Mouse (Mus musculus): ENCODE measurements around the gene Tmbim1. TPM values are rescaled to one million over a fixed set of nuclear protein-coding genes. Genes with fewer than 3 reads are reported as not detected.
"Not testable (repeated sequence)": the region's sequence is repeated elsewhere in the genome, so short reads cannot be mapped to it uniquely, and the experiment has no call there.

Tmbim1 gene
- polyA plus RNA-seq, 1 experiment from 2014 or later, result 4.4 TPM

DNA sequence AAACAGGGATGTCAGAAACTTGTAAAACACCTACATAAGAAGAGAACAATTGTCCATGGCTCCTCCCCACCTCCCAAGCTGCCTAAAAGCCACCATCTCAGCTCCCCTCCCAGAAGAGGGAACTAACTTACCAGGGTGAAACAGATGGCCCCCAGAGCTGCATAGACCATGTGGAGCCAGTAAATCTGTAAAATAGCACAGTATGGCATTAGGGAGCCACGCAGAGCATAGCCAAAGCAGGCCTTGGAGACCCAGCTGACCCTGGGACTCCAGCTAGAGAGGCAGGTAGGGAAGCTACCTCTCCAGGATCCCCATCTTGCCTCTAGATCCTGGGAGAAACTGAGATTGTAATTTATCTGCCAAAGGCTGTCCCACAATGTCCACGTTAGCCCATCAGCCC lies 15.7 kb downstream of the Tmbim1 start:
- H3K27me3 ChIP-seq, result no peaks in the 10 kb centered on the region
- H3K9ac ChIP-seq, result no peak overlapping the region
- H3K27ac ChIP-seq, result no peak overlapping the region
- no peak overlapping the region for H3K4me3 ChIP-seq
- no peak for ATAC-seq
- no peak overlapping the region for H3K4me2 ChIP-seq
- WGBS, result 89% methylated on average over 2 of the region's 2 CpGs
- peaks cover 36% of the 10 kb centered on the region for H3K36me3 ChIP-seq (ENCODE audit: poor library complexity, severe bottlenecking)
- H3K4me1 ChIP-seq, result peaks cover 15% of the 10 kb centered on the region
- no peaks in the 10 kb centered on the region for H3K9me3 ChIP-seq (replicated peaks)

DNA sequence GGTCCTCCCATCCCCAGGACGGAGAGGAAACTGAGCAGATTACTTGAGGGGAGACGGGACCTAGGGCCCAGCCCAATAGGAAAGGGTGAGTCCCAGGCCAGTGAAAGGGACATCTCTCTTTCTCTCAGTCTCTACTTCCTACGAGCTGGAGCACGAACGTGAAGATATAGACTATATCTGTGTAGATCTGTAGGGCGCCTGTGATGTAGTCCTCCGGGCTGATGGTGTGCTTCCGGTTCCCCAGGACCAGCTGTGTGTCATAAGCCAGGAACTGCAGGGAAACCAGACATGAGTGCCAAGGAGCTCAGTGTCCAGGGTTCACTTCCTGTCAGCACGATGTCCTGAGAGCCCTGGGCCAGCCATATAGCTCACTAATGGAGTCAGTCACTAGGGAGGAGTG lies 16.2 kb downstream of the Tmbim1 start:
- H3K36me3 ChIP-seq (ENCODE audit: poor library complexity, severe bottlenecking), result peaks cover 36% of the 10 kb centered on the region

DNA sequence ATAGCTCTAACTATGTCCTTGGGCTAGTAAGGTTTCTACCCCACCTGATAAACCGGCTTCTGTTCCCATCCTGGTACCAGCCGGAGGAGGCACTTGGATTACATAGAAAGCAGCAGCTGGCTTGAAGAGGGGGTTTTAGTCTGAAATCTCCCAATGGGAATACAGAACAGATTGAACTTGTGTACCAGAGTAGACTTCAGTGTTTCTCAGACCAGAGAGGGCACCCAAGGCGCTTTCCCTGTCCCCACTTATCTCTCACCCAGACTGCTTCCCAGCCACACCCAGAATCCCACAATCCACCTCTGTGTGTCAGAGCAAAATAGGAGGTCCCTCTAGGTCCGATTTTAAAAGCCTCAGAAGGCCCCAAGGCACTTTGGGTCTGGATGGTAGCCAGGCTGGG lies 17.1 kb downstream of the Tmbim1 start:
- peaks cover 36% of the 10 kb centered on the region for H3K36me3 ChIP-seq (ENCODE audit: poor library complexity, severe bottlenecking)
- 79% methylated on average over 4 of the region's 4 CpGs for WGBS
- H3K4me2 ChIP-seq, result no peak overlapping the region
- H3K4me1 ChIP-seq, result peaks cover 22% of the 10 kb centered on the region
- no peak for ATAC-seq
- H3K4me3 ChIP-seq, result no peak overlapping the region
- H3K9ac ChIP-seq, result no peak overlapping the region
- no peaks in the 10 kb centered on the region for H3K9me3 ChIP-seq (replicated peaks)
- no peak overlapping the region for H3K27ac ChIP-seq
- H3K27me3 ChIP-seq, result no peaks in the 10 kb centered on the region

More for the DNA sequence above, 16.2 kb downstream of the Tmbim1 start:
- Histone ChIP-seq H3K9ac (no peak overlapping the region), H3K4me2 (no peak overlapping the region), H3K9me3 (replicated peaks) (no peaks in the 10 kb centered on the region), H3K27me3 (no peaks in the 10 kb centered on the region), H3K4me3 (no peak overlapping the region), H3K27ac (no peak overlapping the region), H3K4me1 (peaks cover 15% of the 10 kb centered on the region)
- ATAC-seq, result no peak
- 90% methylated on average over 9 of the region's 9 CpGs for WGBS

DNA sequence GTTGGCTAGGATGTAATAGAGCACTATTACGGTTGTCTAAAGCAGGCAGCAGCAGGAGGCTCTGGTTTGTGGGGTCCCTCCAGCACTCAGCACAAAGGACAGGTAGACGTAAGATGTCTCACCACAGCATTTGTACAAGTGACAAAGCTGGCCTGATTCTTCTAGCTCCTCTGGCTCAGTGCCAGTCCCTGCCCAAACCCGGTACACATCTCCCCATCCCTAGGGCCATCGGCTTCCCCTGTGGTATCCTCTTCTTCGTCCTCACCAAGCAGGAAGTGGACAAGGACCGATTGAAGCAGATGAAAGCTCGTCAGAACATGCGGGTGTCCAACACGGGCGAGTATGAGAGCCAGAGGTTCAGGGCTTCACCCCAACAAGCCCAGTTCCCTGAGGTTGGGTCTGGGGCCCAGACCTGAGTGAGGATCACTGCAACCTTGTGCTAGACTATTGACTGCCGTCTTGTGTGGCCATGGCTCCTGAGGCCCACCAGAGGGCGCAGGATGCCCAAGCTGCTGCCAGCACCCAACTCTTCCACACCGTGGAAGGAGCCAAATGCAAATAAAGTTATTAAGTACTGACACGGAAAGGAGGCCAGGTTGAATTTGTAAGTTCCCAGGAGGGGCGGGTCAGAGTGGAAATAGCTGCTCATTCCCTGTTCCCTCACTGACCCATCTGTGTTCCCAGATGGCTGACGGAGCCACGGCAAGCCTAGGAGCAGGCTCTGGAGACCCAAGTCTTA lies 18.4 kb downstream of the Tmbim1 start:
- ATAC-seq; H3K4me3 ChIP-seq; H3K4me2 ChIP-seq; H3K27me3 ChIP-seq; H3K9me3 ChIP-seq (replicated peaks); H3K27ac ChIP-seq; H3K9ac ChIP-seq: not testable (repeated sequence)
- Histone ChIP-seq H3K4me1 (peaks cover 29% of the 10 kb centered on the region), H3K36me3 (ENCODE audit: poor library complexity, severe bottlenecking) (peaks cover 40% of the 10 kb centered on the region)
- WGBS, result 56% methylated on average over 16 of the region's 17 CpGs

DNA sequence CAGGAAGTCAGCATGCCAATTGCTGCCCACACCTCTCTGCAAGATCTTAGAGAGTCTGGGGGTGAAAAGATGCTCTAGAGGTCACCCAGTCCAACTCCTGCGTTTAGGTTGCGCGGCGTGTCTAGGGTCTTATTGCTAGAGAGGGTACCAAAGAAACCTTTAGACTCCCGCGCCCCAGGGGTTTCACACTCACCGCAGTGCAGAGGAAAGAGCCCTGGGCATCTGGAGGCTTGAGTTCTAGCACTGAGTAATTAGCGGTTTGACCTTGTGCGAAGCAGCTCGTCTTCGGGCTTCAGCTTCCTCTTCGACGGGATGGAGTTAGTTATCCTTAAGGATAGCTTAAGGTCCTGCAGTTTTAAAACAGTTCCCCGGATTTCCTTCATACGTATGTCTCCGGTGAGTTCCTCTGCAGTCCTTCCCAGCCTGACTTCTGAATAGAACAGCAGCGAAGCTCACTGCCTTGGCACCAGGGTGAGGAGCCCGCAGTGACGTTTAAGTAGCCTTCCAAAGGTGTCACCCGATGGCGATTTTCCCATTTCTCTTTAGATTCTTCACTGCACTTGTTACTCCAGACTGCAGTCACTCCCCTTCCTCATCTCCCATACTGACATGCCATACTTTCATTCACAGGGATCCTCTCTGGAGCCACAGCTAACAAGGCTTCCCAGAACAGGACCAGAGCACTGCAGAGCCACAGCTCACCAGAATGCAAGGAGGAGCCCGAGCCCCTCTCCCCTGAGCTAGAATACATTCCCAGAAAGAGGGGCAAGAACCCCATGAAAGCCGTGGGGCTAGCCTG lies 20.0 kb downstream of the Tmbim1 start:
- peak overlapping the region; percentile 77 for H3K4me3 ChIP-seq
- H3K4me2 ChIP-seq, result peak overlapping the region; percentile 82
- no peaks in the 10 kb centered on the region for H3K9me3 ChIP-seq (replicated peaks)
- WGBS, result 4% methylated on average over 23 of the region's 23 CpGs
- H3K36me3 ChIP-seq (ENCODE audit: poor library complexity, severe bottlenecking), result peaks cover 51% of the 10 kb centered on the region
- no peaks in the 10 kb centered on the region for H3K27me3 ChIP-seq
- H3K9ac ChIP-seq, result peak overlapping the region; percentile 74
- H3K27ac ChIP-seq, result no peak overlapping the region
- H3K4me1 ChIP-seq, result peaks cover 29% of the 10 kb centered on the region
- no peak for ATAC-seq

DNA sequence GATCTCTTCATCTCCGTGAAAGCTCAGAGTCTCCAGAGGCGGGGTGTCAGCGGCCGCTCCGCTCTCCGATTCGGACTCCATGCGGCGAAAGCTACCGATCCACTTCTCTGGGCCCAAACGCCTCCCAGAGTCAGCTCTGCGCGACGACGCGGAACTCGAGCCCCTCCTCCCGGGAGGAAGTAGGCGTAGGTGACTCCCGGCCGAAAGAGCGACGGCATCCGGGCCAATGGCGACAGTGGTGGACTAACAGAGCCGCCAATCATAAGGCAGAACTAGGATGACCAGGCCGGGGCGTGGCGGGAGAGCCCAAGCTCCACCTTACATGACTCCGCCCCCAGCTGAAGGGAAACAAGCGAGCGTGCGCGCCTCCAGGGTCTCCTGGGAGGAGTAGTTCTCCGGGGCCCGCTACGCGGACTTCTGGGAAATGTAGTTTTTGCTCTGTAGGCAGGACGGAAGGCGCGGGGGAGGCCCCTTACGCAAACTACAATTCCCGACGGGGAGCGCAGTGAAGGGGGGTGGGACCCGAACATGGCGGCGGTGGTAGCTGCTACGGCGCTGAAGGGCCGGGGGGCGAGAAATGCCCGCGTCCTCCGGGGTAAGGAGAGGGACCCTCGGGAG lies 20.8 kb downstream of the Tmbim1 start, which contains the start of the genes Aamp and Pnkd:
Aamp (minus strand) TSS at position 196 of the 618 bp plus-strand sequence.
Pnkd (plus strand) TSS at position 388 of the 618 bp plus-strand sequence.
- H3K4me2 ChIP-seq, result peak within 1 kb of the TSS; percentile 88
- under 1% methylated on average over 55 of the region's 56 CpGs for WGBS

DNA sequence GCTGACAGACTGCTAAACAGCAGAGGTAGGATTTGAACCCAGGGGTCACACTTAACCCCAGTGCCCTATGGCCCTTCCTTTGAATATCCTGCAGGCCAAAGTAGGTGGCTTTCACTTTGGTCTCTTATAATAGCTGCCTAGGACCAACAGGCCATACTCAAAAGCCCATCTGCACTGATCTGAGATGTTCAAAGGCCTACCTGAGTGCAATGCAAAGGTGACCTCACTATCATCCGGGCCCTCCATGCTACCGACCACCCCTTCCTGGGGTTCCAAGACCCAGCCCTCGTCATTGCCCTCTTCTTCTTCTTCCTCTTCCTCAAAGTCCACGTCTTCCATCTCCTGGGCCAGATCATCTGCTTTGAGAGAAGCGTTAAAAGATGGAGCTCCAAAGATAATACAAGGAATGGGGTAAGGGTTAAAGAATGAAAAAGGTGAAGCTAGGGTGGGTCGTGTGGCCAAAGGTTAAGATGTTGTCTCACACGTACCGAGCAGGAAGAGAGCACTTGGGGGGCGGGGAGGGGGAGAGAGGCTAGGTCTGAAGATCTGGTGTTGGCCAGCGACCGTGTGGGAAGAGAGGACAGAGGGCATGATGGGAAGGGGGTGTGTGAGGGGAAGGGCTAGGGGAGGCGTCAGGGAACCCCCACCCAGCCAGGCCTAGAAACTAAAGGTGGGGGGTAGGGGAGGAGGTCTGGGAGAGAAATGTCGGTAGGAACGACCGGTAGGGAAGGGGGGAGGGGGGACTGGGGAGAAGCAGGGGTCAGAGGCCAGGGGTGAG lies 21.5 kb downstream of the Tmbim1 start:
- Histone ChIP-seq H3K4me1 (peaks cover 21% of the 10 kb centered on the region), H3K4me3 (peak overlapping the region; percentile 77), H3K9ac (peak overlapping the region; percentile 83), H3K36me3 (ENCODE audit: poor library complexity, severe bottlenecking) (peaks cover 52% of the 10 kb centered on the region), H3K9me3 (replicated peaks) (no peaks in the 10 kb centered on the region), H3K27me3 (no peaks in the 10 kb centered on the region), H3K27ac (peak overlapping the region; percentile 31; the same call in 1 of the 2 replicates), H3K4me2 (peak overlapping the region; percentile 88)
- peak; percentile 41 for ATAC-seq
- WGBS, result 13% methylated on average over 15 of the region's 15 CpGs

More for the DNA sequence above, 20.8 kb downstream of the Tmbim1 start, which contains the start of the genes Aamp and Pnkd:
- Histone ChIP-seq H3K36me3 (ENCODE audit: poor library complexity, severe bottlenecking) (peaks cover 51% of the 10 kb centered on the region), H3K4me1 (peaks cover 22% of the 10 kb centered on the region), H3K27me3 (no peaks in the 10 kb centered on the region), H3K27ac (peak within 1 kb of the TSS; percentile 31; the same call in 1 of the 2 replicates), H3K9ac (peak within 1 kb of the TSS; percentile 83), H3K9me3 (replicated peaks) (no peaks in the 10 kb centered on the region), H3K4me3 (peak within 1 kb of the TSS; percentile 77)
- peak; percentile 98 for ATAC-seq

DNA sequence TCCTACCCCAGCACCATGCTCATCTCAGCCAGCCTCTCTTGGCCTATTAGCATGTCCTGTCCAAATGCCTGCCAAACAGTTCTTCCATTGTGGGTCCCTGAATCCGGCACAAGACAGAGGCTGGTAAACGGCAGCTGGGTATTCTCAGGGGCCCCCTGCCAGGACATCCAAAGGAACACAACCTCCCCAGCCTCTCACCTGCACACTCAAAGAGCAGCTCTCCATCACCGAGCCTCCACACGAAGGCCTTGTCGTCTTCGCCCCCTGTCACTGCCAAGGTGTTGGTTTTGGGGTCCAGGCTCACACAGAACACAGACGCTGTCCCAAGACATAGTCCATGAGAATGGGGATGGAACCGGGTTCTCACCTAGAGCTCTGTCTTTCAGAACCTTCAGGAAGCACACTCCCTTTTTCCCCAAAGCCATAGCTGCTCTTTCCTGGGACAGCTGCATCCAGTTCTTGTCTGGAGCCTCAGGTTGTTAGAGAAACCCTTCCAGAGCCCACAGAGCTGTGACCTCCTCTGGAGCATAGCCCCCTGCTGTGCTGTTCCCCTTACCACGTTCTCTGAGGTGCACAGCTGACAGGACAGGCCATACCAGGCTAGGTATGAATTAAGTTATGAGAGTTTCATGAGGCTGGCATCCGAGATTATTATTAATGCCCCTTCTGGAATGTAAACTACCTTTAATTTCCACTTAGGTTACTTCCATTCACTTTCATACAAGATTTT lies 22.4 kb downstream of the Tmbim1 start:
- no peaks in the 10 kb centered on the region for H3K27me3 ChIP-seq
- 91% methylated on average over 10 of the region's 10 CpGs for WGBS
- H3K9me3 ChIP-seq (replicated peaks), result no peaks in the 10 kb centered on the region
- H3K27ac ChIP-seq, result no peak overlapping the region
- H3K36me3 ChIP-seq (ENCODE audit: poor library complexity, severe bottlenecking), result peaks cover 48% of the 10 kb centered on the region
- ATAC-seq, result no peak
- no peak overlapping the region for H3K4me3 ChIP-seq
- H3K9ac ChIP-seq, result no peak overlapping the region
- H3K4me1 ChIP-seq, result peaks cover 21% of the 10 kb centered on the region
- peak overlapping the region; percentile 88; the same call in 1 of the 2 replicates for H3K4me2 ChIP-seq

DNA sequence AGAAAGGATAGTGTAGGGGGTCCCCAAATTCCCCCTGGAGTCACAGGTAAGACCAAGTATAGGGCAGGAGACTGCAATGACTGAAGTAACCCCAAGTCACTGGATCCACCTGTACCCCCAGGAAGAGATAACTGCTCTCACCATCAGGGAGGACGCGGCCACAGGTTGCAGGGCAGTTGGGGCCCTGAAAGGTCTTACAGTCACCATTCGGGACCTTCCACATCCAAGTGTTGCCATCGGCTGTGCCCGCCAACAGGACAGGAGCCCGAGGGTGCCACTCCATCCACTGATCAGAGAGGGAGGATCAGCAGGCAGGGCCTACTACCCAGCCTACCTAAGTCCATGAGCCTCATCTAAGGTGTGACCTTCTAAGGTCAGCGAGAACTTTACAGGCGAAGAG lies 23.5 kb downstream of the Tmbim1 start:
- 92% methylated on average over 8 of the region's 8 CpGs for WGBS
- Histone ChIP-seq H3K4me1 (peaks cover 21% of the 10 kb centered on the region), H3K36me3 (ENCODE audit: poor library complexity, severe bottlenecking) (peaks cover 48% of the 10 kb centered on the region), H3K27ac (no peak overlapping the region), H3K4me3 (no peak overlapping the region), H3K9ac (no peak overlapping the region), H3K4me2 (no peak overlapping the region), H3K9me3 (replicated peaks) (no peaks in the 10 kb centered on the region), H3K27me3 (no peaks in the 10 kb centered on the region)
- no peak for ATAC-seq

DNA sequence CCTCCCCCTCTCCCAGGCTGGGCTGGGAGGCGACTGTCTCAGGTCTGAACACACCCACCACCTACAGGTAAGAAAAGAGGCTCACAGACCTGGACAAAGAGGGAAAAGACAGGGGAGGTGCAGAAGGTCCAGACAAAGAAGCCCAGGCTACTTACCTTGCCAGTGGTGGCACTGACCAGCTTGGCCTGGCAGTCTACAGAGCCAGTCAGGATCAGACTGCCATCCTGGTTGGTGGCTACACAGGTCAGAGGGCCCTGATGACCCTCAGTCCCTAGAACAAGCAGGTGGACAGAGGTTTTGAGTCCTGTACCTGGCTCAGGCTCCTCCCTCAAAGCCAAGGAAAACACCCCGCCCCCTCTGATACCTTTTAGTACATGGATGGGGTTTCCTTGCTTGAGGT lies 24.1 kb downstream of the Tmbim1 start:
- ATAC-seq, result no peak
- Histone ChIP-seq H3K4me3 (no peak overlapping the region), H3K4me1 (peaks cover 21% of the 10 kb centered on the region), H3K27ac (no peak overlapping the region), H3K9me3 (replicated peaks) (no peaks in the 10 kb centered on the region), H3K9ac (no peak overlapping the region), H3K27me3 (no peaks in the 10 kb centered on the region), H3K36me3 (ENCODE audit: poor library complexity, severe bottlenecking) (peaks cover 48% of the 10 kb centered on the region), H3K4me2 (no peak overlapping the region)
- 82% methylated on average over 2 of the region's 2 CpGs for WGBS

Data from forebrain, embryonic 13.5 days (tissue).